Mouse (Mus musculus): Measurements from ENCODE around the gene Phldb2. TPM values are rescaled to one million over a fixed set of nuclear protein-coding genes. Genes with fewer than 3 reads are reported as not detected.

The Phldb2 gene
- polyA plus RNA-seq, 1 experiment from 2014 or later = 28.0 TPM

GRCm38 (mm10) chr16:45720022-45720630, 233.3 kb downstream of the Phldb2 start:
- Histone ChIP-seq H3K4me3 (no peak overlapping the region), H3K27ac (no peak overlapping the region), H3K36me3 (replicated peaks) (peaks cover 75% of the 10 kb centered on the region), H3K9me3 (peaks cover 9% of the 10 kb centered on the region; the same call in 1 of the 2 replicates), H3K27me3 (ENCODE audit: poor library complexity, severe bottlenecking) (no peaks in the 10 kb centered on the region), H3K4me1 (peaks cover 41% of the 10 kb centered on the region)
- 91% methylated on average over 10 of the region's 10 CpGs for WGBS
- no peak for DNase-seq (ENCODE audit: extremely low spot score, low spot score)

GRCm38 (mm10) chr16:45718296-45718695, 235.1 kb downstream of the Phldb2 start:
- H3K4me1 ChIP-seq = peaks cover 23% of the 10 kb centered on the region
- no peak for DNase-seq (ENCODE audit: extremely low spot score, low spot score)
- no peaks in the 10 kb centered on the region for H3K27me3 ChIP-seq (ENCODE audit: poor library complexity, severe bottlenecking)
- H3K27ac ChIP-seq = no peak overlapping the region
- 94% methylated on average over 4 of the region's 4 CpGs for WGBS
- peaks cover 94% of the 10 kb centered on the region for H3K36me3 ChIP-seq (replicated peaks)
- no peak overlapping the region for H3K4me3 ChIP-seq
- peaks cover 9% of the 10 kb centered on the region; the same call in 1 of the 2 replicates for H3K9me3 ChIP-seq

GRCm38 (mm10) chr16:45714489-45715150, 238.8 kb downstream of the Phldb2 start:
- Histone ChIP-seq H3K27me3 (ENCODE audit: poor library complexity, severe bottlenecking) (no peaks in the 10 kb centered on the region), H3K4me1 (no peaks in the 10 kb centered on the region), H3K27ac (no peak overlapping the region), H3K4me3 (no peak overlapping the region), H3K36me3 (replicated peaks) (peaks cover 94% of the 10 kb centered on the region), H3K9me3 (peaks cover 9% of the 10 kb centered on the region; the same call in 1 of the 2 replicates)
- 87% methylated on average over 5 of the region's 5 CpGs for WGBS
- no peak for DNase-seq (ENCODE audit: extremely low spot score, low spot score)

- peaks cover 92% of the 10 kb centered on the region for H3K36me3 ChIP-seq (replicated peaks)
- 91% methylated on average over 1 of the region's 1 CpGs for WGBS
- peaks cover 9% of the 10 kb centered on the region; the same call in 1 of the 2 replicates for H3K9me3 ChIP-seq
- DNase-seq (ENCODE audit: extremely low spot score, low spot score) = no peak
- no peaks in the 10 kb centered on the region for H3K27me3 ChIP-seq (ENCODE audit: poor library complexity, severe bottlenecking)
- no peak overlapping the region for H3K4me3 ChIP-seq
- no peaks in the 10 kb centered on the region for H3K4me1 ChIP-seq
- no peak overlapping the region for H3K27ac ChIP-seq
Measured at GRCm38 (mm10) chr16:45713878-45714277, 239.5 kb downstream of the Phldb2 start.

- DNase-seq (ENCODE audit: extremely low spot score, low spot score) = no peak
- Histone ChIP-seq H3K36me3 (replicated peaks) (peaks cover 86% of the 10 kb centered on the region), H3K27me3 (ENCODE audit: poor library complexity, severe bottlenecking) (no peaks in the 10 kb centered on the region), H3K4me1 (no peaks in the 10 kb centered on the region), H3K4me3 (no peak overlapping the region), H3K9me3 (peaks cover 9% of the 10 kb centered on the region; the same call in 1 of the 2 replicates), H3K27ac (no peak overlapping the region)
- 94% methylated on average over 5 of the region's 5 CpGs for WGBS
Measured at GRCm38 (mm10) chr16:45713261-45713660, 240.1 kb downstream of the Phldb2 start.

- DNase-seq (ENCODE audit: extremely low spot score, low spot score) = no peak
- peaks cover 66% of the 10 kb centered on the region for H3K36me3 ChIP-seq (replicated peaks)
- H3K27ac ChIP-seq = no peak overlapping the region
- 72% methylated on average over 7 of the region's 7 CpGs for WGBS
- no peaks in the 10 kb centered on the region for H3K27me3 ChIP-seq (ENCODE audit: poor library complexity, severe bottlenecking)
- H3K4me1 ChIP-seq = no peaks in the 10 kb centered on the region
- H3K4me3 ChIP-seq = no peak overlapping the region
- H3K9me3 ChIP-seq = peaks cover 8% of the 10 kb centered on the region; the same call in 1 of the 2 replicates
Measured at GRCm38 (mm10) chr16:45711263-45711662, 242.1 kb downstream of the Phldb2 start.

- WGBS = 80% methylated on average over 5 of the region's 5 CpGs
- Histone ChIP-seq H3K36me3 (replicated peaks) (no peaks in the 10 kb centered on the region; the same call in 1 of the 2 replicates), H3K27me3 (ENCODE audit: poor library complexity, severe bottlenecking) (no peaks in the 10 kb centered on the region), H3K9me3 (no peaks in the 10 kb centered on the region), H3K4me3 (no peak overlapping the region), H3K4me1 (peaks cover 6% of the 10 kb centered on the region; the same call in 1 of the 2 replicates), H3K27ac (no peak overlapping the region)
- DNase-seq (ENCODE audit: extremely low spot score, low spot score) = no peak
Measured at GRCm38 (mm10) chr16:45699301-45699700, 254.1 kb downstream of the Phldb2 start.

- WGBS = 83% methylated on average over 6 of the region's 6 CpGs
- Histone ChIP-seq H3K36me3 (replicated peaks) (no peaks in the 10 kb centered on the region), H3K27ac (no peak overlapping the region), H3K4me3 (no peak overlapping the region), H3K27me3 (ENCODE audit: poor library complexity, severe bottlenecking) (no peaks in the 10 kb centered on the region), H3K4me1 (peaks cover 6% of the 10 kb centered on the region; the same call in 1 of the 2 replicates), H3K9me3 (no peaks in the 10 kb centered on the region)
- no peak for DNase-seq (ENCODE audit: extremely low spot score, low spot score)
Measured at GRCm38 (mm10) chr16:45697996-45698395, 255.4 kb downstream of the Phldb2 start.

Other genes with a start within 250 kb of the Phldb2 start
- 83.4 and 104 TPM in 2 replicates for gene Tagln3, start 229.0 kb downstream of the Phldb2 start, polyA plus RNA-seq (2016; fragmentation: Nextera tagmentation; extraction: Ambion mirVana)
- gene Abhd10, start 210.6 kb downstream of the Phldb2 start, polyA plus RNA-seq (2016; fragmentation: Nextera tagmentation; extraction: Ambion mirVana) = 41.2 and 41.4 TPM in 2 replicates
- gene Plcxd2, start 56.6 kb upstream of the Phldb2 start, polyA plus RNA-seq (2016; fragmentation: Nextera tagmentation; extraction: Ambion mirVana) = 3.4 and 4.4 TPM in 2 replicates
- gene Cd96, start 166.7 kb upstream of the Phldb2 start, polyA plus RNA-seq (2016; fragmentation: Nextera tagmentation; extraction: Ambion mirVana) = not detected in 2 replicates
- 3.9 and 4.5 TPM in 2 replicates for gene Gm4737, start 201.5 kb upstream of the Phldb2 start, polyA plus RNA-seq (2016; fragmentation: Nextera tagmentation; extraction: Ambion mirVana)